Mouse (Mus musculus) limb, embryonic 10.5 days (tissue): ENCODE measurements around the gene Disc1. TPM values are rescaled to one million over a fixed set of nuclear protein-coding genes. Genes with fewer than 3 reads are reported as not detected.

Experiments
- DNase-seq: peaks from one replicate; pipeline ENCODE4 v3.0.0-alpha.2; 2017; ENCODE audit warnings: low spot score
- H3K27ac ChIP-seq: fragments of 300-500 bp; sonication (generic); 2 replicates; pipeline ENCODE4 v1.5.1; 2016; ENCODE audit warnings: mild to moderate bottlenecking
- H3K27me3 ChIP-seq: fragments of 300-500 bp; sonication (generic); 2 replicates; pipeline ENCODE4 v1.6.1; 2016; ENCODE audit warnings: low read depth, mild to moderate bottlenecking; ENCODE audit not compliant: poor library complexity, severe bottlenecking
- H3K36me3 ChIP-seq: fragments of 300-500 bp; sonication (generic); 2 replicates; pipeline ENCODE4 v1.6.1; 2016; ENCODE audit warnings: mild to moderate bottlenecking, moderate library complexity
- H3K4me1 ChIP-seq: fragments of 300-500 bp; sonication (generic); 2 replicates; pipeline ENCODE4 v1.6.1; 2016
- H3K4me3 ChIP-seq: fragments of 300-500 bp; sonication (generic); 2 replicates; pipeline ENCODE4 v1.5.1; 2016; ENCODE audit warnings: mild to moderate bottlenecking, moderate library complexity
- H3K9me3 ChIP-seq: fragments of 300-500 bp; sonication (generic); replicated peaks from 2 replicates; pipeline ENCODE4 v1.6.1; 2016; ENCODE audit warnings: mild to moderate bottlenecking
- WGBS: fragments of 180-500 bp; shearing (Covaris S2); methylation state at CpG from one replicate; pipeline ENCODE4 v1.1.7; 2016; 5-methylcytosine and 5-hydroxymethylcytosine counted together
- polyA plus RNA-seq: library from polyadenylated mRNA; unstranded; fragments of >200 nt; fragmentation: Nextera tagmentation; extraction: Ambion mirVana; gene quantifications from 2 replicates; pipeline ENCODE4 v1.2.1, GENCODE M21; 2016

Disc1 gene
- 1.3 and 1.5 TPM in 2 replicates for polyA plus RNA-seq

DNA sequence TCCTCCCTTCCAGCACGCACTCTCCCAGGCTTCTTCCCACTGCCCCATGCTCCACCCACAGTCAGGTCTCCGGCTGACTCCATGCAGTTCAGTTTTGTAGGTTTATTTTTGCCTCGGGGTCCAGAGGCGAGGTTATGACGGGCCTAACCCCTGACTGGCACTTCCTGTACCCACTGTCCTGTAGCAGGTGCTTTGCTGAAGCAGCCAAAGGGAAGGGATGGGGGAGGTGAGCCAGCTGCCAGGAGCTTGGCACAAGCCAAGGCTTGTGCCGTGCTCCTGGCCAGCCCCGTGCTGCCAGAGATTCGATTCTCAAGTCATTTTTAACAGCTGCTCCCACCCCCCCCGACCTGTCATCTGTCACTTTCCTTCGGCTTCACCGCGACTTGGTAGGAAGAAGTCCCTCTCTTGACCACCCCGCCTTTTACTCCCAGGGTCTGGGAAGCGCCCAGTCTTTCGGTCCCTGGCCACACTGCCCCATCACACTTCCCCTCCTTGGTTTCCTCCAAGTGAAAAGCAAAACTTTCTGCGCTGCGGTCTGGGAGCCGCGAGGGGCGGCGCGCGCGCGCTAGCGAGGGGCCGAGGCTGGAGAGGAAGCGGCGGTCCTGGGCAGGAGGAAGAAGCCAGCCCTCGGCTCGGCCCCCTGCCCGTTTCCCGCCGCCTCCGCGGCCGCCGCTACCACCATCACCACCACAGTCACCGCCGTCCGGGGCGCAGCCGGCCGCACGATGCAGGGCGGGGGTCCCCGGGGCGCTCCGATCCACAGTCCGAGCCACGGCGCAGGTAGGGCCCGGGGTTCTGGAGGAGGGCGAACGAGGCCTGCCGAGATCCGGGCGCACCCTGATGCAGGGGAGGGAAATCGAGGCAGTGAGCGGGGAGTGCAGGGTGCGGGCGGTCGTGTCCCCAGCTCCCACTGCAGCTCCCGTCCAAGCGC, at the start of gene Disc1:
TSS of gene Disc1 (plus strand) at position 691 of the 931 bp plus-strand sequence.
- Histone ChIP-seq H3K4me3 (peak within 1 kb of the TSS; percentile 72), H3K27me3 (peaks cover 41% of the 10 kb centered on the region), H3K36me3 (no peaks in the 10 kb centered on the region), H3K4me1 (peaks cover 17% of the 10 kb centered on the region), H3K27ac (peak within 1 kb of the TSS; percentile 82), H3K9me3 (no peaks in the 10 kb centered on the region)
- WGBS, result 2% methylated on average over 65 of the region's 65 CpGs
- peak; percentile 69 for DNase-seq

DNA sequence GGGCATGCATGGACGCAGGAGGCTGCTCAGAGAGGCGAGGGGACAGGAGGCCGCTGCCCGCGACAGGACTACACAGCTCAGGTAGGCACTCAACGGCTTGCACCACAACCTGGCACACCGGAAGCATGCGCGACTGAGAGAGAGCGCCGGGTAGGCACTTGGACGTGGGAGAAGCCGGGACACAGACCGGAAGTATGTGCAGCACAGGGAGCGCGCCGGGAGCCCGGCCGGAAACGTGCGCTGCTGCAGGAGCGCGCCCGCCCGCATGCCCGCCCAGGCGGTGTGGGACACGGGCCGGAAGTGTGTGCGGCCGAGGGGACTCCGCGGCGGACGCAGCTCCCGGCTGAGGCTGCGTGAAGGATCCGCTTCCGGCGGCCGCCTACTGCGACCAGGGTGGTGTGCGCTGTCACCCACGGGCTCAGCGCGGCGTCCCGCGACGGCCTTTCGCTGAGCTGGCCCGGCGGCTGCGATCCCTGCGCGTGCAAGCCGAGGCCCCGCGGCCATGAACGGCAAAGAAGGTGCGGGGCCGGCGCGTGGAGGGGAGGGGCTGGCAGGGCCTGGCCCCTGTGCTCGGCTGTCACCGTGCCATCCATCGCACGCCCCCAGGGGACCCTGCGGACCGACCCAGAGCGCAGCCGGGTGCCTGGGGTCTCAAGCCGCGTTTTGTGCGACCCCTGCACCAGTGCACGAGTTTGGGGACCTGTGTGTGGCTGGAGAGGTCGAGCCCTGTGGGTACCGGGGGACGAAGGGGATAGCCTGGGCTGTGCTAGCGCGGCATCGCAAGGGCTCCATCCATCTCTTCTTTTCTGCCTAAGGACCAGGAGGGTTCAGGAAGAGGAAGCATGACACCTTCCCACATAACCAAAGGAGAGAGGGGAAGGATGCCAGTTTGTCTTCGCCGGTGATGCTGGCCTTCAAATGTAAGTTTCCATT, 41.0 kb upstream of the Disc1 start, which contains the start of gene Tsnax:
TSS of gene Tsnax (plus strand) at position 303 of the 933 bp plus-strand sequence.
- Histone ChIP-seq H3K4me1 (peaks cover 4% of the 10 kb centered on the region), H3K27ac (peak within 1 kb of the TSS; percentile 94)
- WGBS, result 4% methylated on average over 68 of the region's 84 CpGs

DNA sequence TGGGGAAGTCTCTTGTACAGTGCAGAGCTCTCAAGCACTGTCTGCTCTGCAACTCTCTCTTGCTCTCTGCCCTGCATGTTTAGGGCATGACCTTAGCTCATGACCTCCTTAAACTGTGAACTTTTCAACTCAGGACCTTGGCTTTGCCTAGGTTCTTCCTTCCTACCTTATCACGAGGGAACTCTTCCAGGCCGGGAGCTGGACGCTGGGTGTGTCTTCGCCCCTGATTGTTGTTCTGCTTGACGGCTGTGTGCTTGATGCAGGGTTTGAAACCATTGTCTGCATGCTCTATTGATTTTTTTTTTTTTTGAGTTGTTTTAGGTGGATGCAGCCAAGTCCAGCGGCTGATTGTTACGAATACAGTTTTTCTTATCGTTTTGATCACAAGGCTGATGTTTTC, 29.9 kb upstream of the Disc1 start:
- Histone ChIP-seq H3K27me3 (no peaks in the 10 kb centered on the region), H3K27ac (no peak overlapping the region), H3K4me3 (no peak overlapping the region), H3K4me1 (no peaks in the 10 kb centered on the region), H3K9me3 (no peaks in the 10 kb centered on the region), H3K36me3 (peaks cover 64% of the 10 kb centered on the region)
- 93% methylated on average over 8 of the region's 8 CpGs for WGBS
- no peak for DNase-seq

More for the DNA sequence above, 41.0 kb upstream of the Disc1 start, which contains the start of gene Tsnax:
- peak; percentile 96 for DNase-seq
- Histone ChIP-seq H3K36me3 (peaks cover 38% of the 10 kb centered on the region), H3K9me3 (no peaks in the 10 kb centered on the region; the same call in 1 of the 2 replicates), H3K27me3 (no peaks in the 10 kb centered on the region), H3K4me3 (peak within 1 kb of the TSS; percentile 97)

DNA sequence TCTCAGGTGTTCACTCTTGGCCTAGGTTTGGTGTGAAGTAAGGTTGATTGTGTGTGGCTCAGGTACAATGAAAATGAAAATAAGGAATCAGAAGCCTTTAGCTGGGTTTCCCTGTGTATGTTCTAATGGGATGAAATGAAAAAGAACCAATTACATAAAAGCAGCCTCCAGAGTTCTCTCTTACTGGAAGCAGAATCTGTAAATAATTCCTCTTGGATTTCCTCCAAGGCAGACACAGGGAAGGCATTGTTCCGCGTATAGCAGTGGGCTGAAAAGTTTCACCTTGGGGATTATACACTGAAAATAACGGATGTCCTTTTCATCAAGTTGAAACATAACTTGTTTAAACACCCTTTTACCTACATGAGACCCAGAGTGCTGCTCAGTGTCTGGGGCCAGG, 26.8 kb upstream of the Disc1 start:
- no peak for DNase-seq
- no peaks in the 10 kb centered on the region for H3K9me3 ChIP-seq
- no peaks in the 10 kb centered on the region for H3K27me3 ChIP-seq
- peaks cover 87% of the 10 kb centered on the region for H3K36me3 ChIP-seq
- no peaks in the 10 kb centered on the region for H3K4me1 ChIP-seq
- WGBS, result over 99% methylated on average over 3 of the region's 3 CpGs
- no peak overlapping the region for H3K4me3 ChIP-seq
- H3K27ac ChIP-seq, result no peak overlapping the region

DNA sequence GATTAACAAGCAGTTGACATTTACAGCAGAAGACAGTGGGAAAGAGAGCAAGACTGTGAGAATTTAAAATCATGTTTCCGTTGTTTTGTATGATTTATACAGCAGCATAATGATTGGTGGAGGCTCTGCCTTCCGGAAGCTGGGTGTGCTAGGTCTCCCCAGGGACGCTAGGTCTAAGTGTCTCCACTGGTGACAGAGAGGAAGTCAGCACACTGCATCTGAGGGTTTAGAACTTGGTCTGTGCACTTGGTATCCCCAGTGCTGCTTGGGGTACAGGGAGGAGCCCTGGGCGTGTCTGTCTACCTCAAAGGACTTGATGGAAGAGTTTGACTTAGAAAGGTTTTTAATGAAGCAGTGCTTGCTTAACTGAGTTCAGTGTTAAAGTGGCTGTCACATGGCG, 25.2 kb upstream of the Disc1 start:
- no peak overlapping the region for H3K4me3 ChIP-seq
- no peaks in the 10 kb centered on the region for H3K9me3 ChIP-seq
- no peaks in the 10 kb centered on the region for H3K27me3 ChIP-seq
- H3K4me1 ChIP-seq, result no peaks in the 10 kb centered on the region
- no peak overlapping the region for H3K27ac ChIP-seq
- no peak for DNase-seq
- H3K36me3 ChIP-seq, result peaks cover 100% of the 10 kb centered on the region
- 89% methylated on average over 5 of the region's 5 CpGs for WGBS

DNA sequence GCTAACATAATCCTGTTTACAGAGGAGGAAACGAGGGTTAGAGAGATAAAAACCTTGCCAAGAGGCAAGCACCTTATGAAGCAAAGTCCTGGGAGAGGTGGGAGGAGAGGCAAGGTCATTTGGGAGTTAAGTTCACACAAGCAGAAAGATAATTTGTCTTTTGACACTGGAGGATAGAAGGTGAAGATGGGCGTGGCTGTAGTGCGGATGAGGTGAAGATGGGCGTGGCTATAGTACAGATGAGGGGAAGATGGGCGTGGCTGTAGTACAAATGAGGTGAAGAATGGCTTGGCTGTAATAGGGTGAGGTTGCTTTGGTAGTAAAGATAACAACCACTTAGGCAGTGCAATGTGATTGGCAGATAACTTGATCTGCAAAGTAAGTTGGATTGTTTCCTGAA, 22.7 kb upstream of the Disc1 start:
- no peak for DNase-seq
- Histone ChIP-seq H3K4me3 (no peak overlapping the region), H3K27me3 (no peaks in the 10 kb centered on the region), H3K4me1 (no peaks in the 10 kb centered on the region), H3K27ac (no peak overlapping the region), H3K36me3 (peaks cover 98% of the 10 kb centered on the region), H3K9me3 (no peaks in the 10 kb centered on the region)
- 78% methylated on average over 5 of the region's 5 CpGs for WGBS

DNA sequence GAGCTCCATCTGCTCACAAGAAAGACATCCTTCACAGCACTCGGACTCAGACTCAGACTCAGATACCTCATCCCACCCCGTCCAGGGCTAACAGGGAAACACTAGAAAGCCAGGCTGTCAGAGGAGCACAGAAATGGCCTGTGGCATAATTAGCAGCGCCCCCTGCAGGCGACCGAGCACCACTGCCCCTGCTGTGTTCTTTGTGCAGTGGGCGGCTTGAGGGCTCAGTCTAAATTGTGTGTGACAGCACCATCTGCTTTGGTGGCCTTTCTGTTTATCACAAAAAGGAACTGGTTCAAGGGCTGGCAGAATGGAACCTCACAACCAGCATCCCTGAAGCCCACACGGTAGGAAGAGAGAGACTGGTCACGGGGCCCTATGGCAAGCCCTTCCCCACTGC, 19.3 kb upstream of the Disc1 start:
- Histone ChIP-seq H3K27me3 (no peaks in the 10 kb centered on the region), H3K36me3 (peaks cover 97% of the 10 kb centered on the region), H3K4me3 (no peak overlapping the region), H3K27ac (no peak overlapping the region), H3K9me3 (no peaks in the 10 kb centered on the region), H3K4me1 (peaks cover 7% of the 10 kb centered on the region)
- whole genome bisulfite sequencing, result 45% methylated on average over 8 of the region's 8 CpGs
- DNase-seq, result peak; percentile 78

DNA sequence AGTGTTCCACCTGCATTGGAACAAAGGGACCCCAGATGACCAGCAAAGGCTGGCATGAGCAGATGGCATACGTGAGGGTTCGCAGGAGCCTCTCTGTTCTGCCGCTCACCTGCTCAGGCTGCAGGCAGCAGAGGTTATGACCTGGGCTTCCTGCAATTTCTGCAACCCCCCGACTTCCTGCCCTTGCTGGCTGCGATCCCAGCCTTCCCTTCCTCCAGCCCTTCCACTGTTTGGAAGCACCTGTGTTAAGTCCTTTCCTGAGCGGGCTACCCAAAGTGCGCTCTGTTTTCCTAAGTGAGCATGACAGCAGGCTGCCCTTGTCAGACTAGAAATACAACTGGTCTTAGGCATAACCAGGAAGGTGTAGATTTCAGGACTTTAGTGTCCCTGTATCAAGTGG, 16.9 kb upstream of the Disc1 start:
- no peaks in the 10 kb centered on the region for H3K27me3 ChIP-seq
- no peak for DNase-seq
- 78% methylated on average over 7 of the region's 7 CpGs for WGBS
- peaks cover 85% of the 10 kb centered on the region for H3K36me3 ChIP-seq
- H3K4me1 ChIP-seq, result peaks cover 23% of the 10 kb centered on the region
- H3K27ac ChIP-seq, result no peak overlapping the region
- no peaks in the 10 kb centered on the region for H3K9me3 ChIP-seq
- H3K4me3 ChIP-seq, result no peak overlapping the region

DNA sequence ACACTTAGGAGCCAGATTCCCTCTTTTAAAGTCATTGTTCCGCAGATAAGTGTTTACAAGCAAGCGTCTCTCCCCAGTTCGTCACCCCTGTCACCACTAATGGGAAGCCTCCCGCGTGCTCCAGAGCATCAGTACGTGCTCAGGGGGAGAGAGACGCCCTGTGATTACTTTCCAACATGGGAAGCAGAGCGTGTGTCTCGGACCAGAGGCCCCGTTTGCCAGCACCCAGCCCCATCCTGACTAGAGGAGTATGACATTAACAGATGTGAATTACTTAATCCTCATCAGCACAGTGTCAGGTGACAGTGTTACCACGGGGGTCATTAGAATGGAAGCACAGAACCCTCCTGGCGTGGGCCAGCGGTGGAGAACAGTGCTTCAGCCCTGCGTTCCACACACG, 15.3 kb upstream of the Disc1 start:
- WGBS, result 87% methylated on average over 15 of the region's 15 CpGs
- H3K4me1 ChIP-seq, result peaks cover 36% of the 10 kb centered on the region
- peaks cover 68% of the 10 kb centered on the region for H3K36me3 ChIP-seq

DNA sequence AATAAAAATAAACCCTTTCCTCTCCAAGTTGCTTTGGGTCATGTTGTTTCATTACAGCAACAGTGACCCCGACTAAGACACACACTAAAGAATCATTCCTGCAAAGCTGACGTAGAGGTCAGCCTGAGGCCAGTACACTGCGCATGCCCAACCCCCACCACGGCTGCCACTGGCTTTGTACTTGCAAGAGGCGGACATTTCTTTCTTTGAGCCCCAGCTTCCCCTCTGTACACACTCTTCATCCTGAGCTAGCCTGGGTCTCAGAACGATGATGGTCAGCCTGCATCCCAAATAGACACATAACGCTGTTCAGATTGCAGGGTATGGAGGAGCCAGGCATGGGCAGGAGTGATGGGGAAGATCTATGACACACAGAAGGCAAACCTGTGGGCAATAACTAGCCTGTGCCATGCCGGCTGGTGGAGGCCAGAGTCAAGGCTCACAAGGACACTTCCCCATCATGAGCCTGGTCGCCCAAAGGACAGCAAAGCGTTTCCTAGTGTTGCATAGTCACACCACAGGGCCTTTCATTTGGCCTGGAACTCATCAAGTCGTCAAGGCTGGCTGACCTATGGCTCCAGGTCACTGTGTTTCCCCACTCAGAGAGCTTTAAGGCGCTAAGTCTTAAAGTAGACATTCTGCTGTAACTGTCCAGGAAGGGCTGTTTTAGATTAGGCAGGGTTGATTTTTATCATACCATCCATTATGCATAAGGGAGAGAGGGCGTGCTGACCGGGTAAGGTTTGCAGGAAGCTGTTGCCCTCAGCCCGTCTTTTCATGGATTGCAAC, 13.2 kb upstream of the Disc1 start:
- 36% methylated on average over 15 of the region's 15 CpGs for WGBS
- DNase-seq, result peak; percentile 38
- H3K27me3 ChIP-seq, result no peaks in the 10 kb centered on the region
- H3K4me3 ChIP-seq, result no peak overlapping the region
- H3K27ac ChIP-seq, result peak overlapping the region; percentile 37
- peaks cover 48% of the 10 kb centered on the region for H3K36me3 ChIP-seq
- H3K4me1 ChIP-seq, result peaks cover 41% of the 10 kb centered on the region
- H3K9me3 ChIP-seq, result no peaks in the 10 kb centered on the region

More for the DNA sequence above, 15.3 kb upstream of the Disc1 start:
- Histone ChIP-seq H3K9me3 (no peaks in the 10 kb centered on the region), H3K4me3 (no peak overlapping the region), H3K27me3 (no peaks in the 10 kb centered on the region), H3K27ac (no peak overlapping the region)
- DNase-seq, result no peak

DNA sequence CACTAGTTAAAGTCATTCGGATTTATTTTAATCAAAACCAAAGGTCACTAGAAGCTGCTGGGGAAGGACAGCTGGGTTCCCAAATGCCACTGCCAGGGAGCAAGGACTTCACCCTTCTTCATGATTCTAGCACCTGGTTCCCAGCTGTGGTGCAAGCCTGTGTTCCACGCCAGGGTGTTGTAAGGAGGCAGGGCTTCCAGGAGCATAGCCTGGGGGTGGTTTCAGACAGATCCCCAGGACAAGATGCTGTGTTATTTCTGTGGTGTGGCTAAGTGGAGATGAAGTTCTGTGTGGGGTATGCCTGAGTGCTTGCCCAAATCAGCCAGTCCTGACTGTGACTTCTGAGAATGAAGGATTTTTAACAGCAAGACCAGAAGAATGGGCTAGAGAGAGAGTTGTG, 12.5 kb upstream of the Disc1 start:
- Histone ChIP-seq H3K4me3 (no peak overlapping the region), H3K36me3 (peaks cover 42% of the 10 kb centered on the region), H3K9me3 (no peaks in the 10 kb centered on the region), H3K4me1 (peaks cover 41% of the 10 kb centered on the region), H3K27me3 (no peaks in the 10 kb centered on the region), H3K27ac (peak overlapping the region; percentile 50)
- DNase-seq, result no peak
- 30% methylated on average over 2 of the region's 2 CpGs for WGBS

DNA sequence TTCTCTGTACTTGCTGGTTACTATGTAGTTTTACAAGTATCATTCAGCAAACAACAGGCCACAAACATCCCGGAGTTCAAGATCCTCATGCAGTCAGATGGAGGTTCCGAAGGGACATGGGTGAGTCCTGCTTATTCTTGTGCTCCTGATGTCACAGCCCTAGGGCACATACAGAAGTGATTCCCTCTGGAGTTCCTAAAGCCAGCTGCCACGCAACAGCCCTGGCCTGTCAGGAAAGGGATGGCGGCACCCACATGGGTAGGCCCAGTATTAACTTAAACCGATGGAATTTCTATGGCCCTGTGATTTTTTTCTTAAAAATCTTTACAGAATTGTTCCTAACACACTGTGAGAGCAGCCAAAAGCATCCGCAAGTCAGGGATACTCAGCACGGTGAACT, 10.6 kb upstream of the Disc1 start:
- DNase-seq, result no peak

More for the DNA sequence above, 10.6 kb upstream of the Disc1 start:
- Histone ChIP-seq H3K9me3 (no peaks in the 10 kb centered on the region), H3K4me3 (no peak overlapping the region), H3K36me3 (peaks cover 25% of the 10 kb centered on the region), H3K27me3 (no peaks in the 10 kb centered on the region), H3K4me1 (peaks cover 34% of the 10 kb centered on the region), H3K27ac (peak overlapping the region; percentile 58; the same call in 1 of the 2 replicates)
- 69% methylated on average over 7 of the region's 7 CpGs for WGBS
